Mouse (Mus musculus) cerebellum, postnatal 14 days (tissue): ENCODE measurements at regions not wholly inside any gene's neighbourhood (a gene's known extent, or its start where the extent isn't known, plus 50 kb on each side); places are given as distances from the start of the nearest gene placed in this dataset.
A peak's percentile ranks its signal among the peaks of the same experiment; 100 is the strongest.
"Not testable (repeated sequence)": the region's sequence is repeated elsewhere in the genome, so short reads cannot be mapped to it uniquely, and the experiment has no call there.

ENCODE experiments used
- DNase-seq, 2 experiments: peaks; one replicate each; pipeline ENCODE4 v3.0.0; 2021; ENCODE audit warnings: mixed read lengths in 2 of 2

DNA sequence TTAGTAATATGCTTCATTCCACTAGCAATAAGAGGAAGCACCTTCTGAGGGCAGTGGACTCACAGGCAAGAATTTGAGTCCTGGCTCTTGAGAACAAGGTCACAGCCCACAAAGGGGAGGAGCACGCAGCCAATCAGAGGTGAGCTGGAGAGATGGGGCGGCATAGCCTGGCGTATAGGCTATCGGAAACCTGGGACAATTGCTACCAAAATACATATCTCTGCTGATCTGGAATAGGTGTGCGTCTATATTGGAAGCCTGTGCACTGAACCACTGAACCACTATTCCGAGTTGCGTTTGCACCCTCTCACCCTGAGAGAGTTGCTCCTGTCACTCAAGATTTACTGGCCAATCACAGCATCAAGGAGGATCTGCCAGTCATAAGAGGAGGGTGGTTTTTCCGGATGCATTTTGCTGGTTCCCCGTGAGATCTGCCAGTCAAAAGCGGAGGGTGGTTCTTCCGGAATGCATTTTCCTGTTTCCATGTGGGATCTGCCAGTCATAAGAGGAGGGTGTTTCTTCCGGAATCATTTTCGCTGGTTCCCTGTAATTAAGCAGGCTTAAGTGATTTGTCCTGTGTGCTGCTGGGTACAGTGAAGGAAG is 80.1 kb upstream of the Riok2 start:
- peak; percentile 82 to 88 for DNase-seq

DNA sequence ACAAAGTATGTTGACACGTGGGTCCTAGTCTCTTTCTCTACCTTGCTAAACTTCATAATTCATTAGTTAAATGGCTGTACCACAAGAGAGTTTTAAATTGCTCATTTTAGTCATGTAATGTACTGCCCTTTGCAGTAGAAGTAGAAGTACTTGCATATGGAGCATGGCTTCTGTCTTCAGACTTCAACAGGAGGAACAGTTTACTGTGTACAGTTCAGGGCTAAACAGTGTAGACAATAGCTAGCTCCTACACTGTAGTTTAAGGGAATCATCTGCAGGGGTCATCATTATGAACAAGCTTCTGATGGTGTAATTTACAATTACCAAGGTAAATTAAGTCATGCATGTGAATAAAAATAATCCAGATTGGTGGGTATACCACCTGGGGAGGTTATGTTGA is 79.1 kb upstream of the Riok2 start:
- DNase-seq, result not testable (repeated sequence)

DNA sequence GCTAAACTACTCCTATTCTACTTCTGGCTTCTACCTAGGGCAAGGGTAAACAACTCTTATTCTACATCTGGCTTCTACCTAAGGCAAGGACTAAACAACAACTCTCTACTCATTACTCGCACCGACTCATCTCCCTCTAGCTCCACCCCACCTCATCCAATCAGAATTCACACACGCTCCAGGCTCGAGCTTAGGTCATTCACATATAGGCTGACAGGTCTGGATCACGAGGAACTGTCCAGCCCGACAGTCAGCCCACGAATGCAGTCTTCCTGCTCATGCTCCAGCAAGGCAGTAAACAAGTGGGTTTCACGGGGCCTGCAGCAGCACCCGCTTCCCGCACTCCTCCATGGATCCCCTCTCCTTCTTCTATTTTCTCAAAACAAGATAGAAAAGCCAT is 70.6 kb upstream of the Riok2 start:
- not testable (repeated sequence) for DNase-seq
